Comparison of ENCODE assay signal across 27 mouse cellular contexts in the genomic region with DNA sequence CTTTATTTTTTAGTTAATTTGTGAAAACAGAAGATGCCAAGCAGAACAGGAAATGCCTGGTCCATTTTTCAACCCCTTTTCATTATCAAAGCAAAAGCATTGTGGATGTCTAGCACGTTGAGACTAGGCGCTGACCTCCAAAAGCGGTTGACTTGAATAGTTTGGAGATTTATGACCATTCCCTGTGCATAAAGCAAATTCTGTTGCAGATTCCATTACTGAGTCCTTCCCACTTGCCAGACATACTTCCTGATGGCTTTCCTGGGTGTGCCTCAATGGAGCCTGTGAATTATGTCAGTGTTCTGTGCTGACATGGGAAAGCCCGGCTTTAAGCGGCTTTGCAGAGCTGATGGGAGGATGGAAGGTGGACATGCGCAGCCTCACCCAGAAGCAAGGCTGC.
"Had no signal": no experiment of that assay in that cellular context is flagged by ENCODE, and none has a peak within 500 bp of the region (broad histone marks: within the 10 kb centered on the region; RNA-seq: fewer than 3 reads in every experiment).

No protein-coding gene starts in this region.

- DNase-seq: gastrocnemius, adult 2 months; gastrocnemius, postnatal 10 days; gastrocnemius, postnatal 25 days; heart, adult 18-20 months; heart, postnatal 10 days; heart, postnatal 4 days; kidney, adult 18-20 months; kidney, adult 8-10 months; kidney, postnatal 10 days; kidney, postnatal 25 days; layer of hippocampus, adult 9-11 months; layer of hippocampus, postnatal 36 days; left cerebral cortex, postnatal 4 days had no signal

- ATAC-seq: hindbrain, embryonic 16.5 days; inflammation-experienced regulatory T-cells, adult 6 months; intestine, embryonic 15.5 days; intestine, postnatal 0 days; liver, embryonic 12.5 days had no signal

- H3K9ac ChIP-seq: heart, embryonic 12.5 days; hindbrain, embryonic 12.5 days; hindbrain, embryonic 14.5 days; intestine, embryonic 15.5 days; kidney, embryonic 15.5 days; limb, embryonic 13.5 days; limb, embryonic 15.5 days; liver, embryonic 12.5 days; liver, embryonic 14.5 days had no signal

- H3K27me3 ChIP-seq: heart, embryonic 12.5 days; hindbrain, embryonic 12.5 days; intestine, embryonic 15.5 days; kidney, embryonic 15.5 days; limb, embryonic 13.5 days; limb, embryonic 15.5 days had no signal

- H3K4me3 ChIP-seq: gastrocnemius, adult 2 months; heart, embryonic 10.5 days; heart, embryonic 12.5 days; hindbrain, embryonic 10.5 days; hindbrain, embryonic 12.5 days; intestine, embryonic 15.5 days; kidney, embryonic 15.5 days; limb, embryonic 13.5 days; limb, embryonic 15.5 days; liver, embryonic 12.5 days had no signal

- H3K27ac ChIP-seq: gastrocnemius, adult 2 months; heart, embryonic 10.5 days; hindbrain, embryonic 10.5 days; hindbrain, embryonic 12.5 days; hindbrain, embryonic 14.5 days; intestine, embryonic 15.5 days; kidney, embryonic 15.5 days; limb, embryonic 13.5 days; limb, embryonic 15.5 days; liver, embryonic 12.5 days; liver, embryonic 14.5 days had no signal

- H3K4me2 ChIP-seq: heart, embryonic 12.5 days; hindbrain, embryonic 12.5 days; hindbrain, embryonic 14.5 days; intestine, embryonic 15.5 days; kidney, embryonic 15.5 days; limb, embryonic 13.5 days; limb, embryonic 15.5 days; liver, embryonic 12.5 days had no signal

- H3K4me1 ChIP-seq: heart, embryonic 10.5 days; heart, embryonic 12.5 days; intestine, embryonic 15.5 days; limb, embryonic 13.5 days; liver, embryonic 12.5 days had no signal

- H3K9me3 ChIP-seq: heart, embryonic 10.5 days; heart, embryonic 12.5 days; hindbrain, embryonic 10.5 days; hindbrain, embryonic 12.5 days; intestine, embryonic 15.5 days; kidney, embryonic 15.5 days; limb, embryonic 13.5 days; limb, embryonic 15.5 days; liver, embryonic 12.5 days had no signal

- H3K36me3 ChIP-seq: heart, embryonic 10.5 days; heart, embryonic 12.5 days; hindbrain, embryonic 10.5 days; hindbrain, embryonic 12.5 days; intestine, embryonic 15.5 days; kidney, embryonic 15.5 days; limb, embryonic 13.5 days; limb, embryonic 15.5 days; liver, embryonic 12.5 days had no signal
